Mouse (Mus musculus) kidney, adult 18-20 months (tissue): ENCODE measurements at regions not wholly inside any gene's neighbourhood (a gene's known extent, or its start where the extent isn't known, plus 50 kb on each side); places are given as distances from the start of the nearest gene placed in this dataset.
A peak's percentile ranks its signal among the peaks of the same experiment; 100 is the strongest.

Source experiments
- DNase-seq: peaks from one replicate; pipeline ENCODE4 v3.0.0; 2021

DNA sequence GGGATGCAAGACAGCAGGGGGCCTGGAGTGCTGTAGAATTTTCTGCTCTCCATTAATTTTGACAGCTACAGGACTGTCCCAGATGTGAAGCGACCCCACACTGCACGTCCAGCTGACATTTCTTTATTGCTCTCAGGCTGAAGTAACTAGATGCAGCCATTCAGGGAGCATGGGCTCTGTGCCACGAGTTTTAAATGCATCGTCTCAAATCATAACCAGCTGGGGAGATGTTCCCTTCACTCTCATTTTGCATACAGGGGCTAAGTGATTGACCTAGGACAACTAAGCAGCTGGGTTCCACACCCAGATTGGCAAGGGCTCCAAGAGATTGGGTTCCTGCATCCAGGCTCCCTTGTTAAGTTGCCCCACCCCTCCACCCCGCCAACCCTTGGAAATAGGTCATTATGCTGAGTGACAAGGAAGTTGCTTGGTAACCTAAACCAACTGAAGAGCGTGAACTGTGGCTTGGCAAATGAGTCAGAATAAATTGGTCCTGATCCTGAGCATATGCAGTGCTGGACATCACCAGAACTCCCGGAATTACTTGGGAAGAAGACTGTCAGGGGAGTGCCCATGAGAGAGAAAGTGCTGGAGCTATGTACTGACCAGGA is 267.4 kb downstream of the Foxo1 start:
- no peak for DNase-seq

DNA sequence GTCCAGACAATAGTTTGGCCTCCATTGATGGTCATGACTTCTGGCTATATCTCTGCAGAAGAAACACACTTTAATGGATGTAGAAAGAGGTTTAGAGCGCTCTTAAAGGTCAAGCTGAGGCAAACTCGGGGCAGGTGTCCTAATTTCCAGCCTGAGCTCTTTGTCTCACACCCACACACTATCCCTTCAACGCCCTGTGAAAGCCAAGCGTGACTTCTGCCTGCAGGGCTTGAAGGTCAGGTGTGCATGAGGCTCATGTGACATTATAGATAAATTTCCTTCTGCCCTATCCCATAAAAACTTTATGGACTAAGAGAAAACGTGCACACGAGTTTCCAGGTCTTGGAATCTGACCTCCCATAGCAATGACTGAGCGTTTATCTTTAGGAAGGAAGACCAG is 266.0 kb downstream of the Foxo1 start:
- no peak for DNase-seq

- DNase-seq: no peak
These were observed 263.7 kb downstream of the Foxo1 start for GRCm38 (mm10) chr3:52531686-52532351.

- no peak for DNase-seq
These were observed 262.4 kb downstream of the Foxo1 start for GRCm38 (mm10) chr3:52530406-52530970.

GRCm38 (mm10) chr3:52529136-52529535 is 261.0 kb downstream of the Foxo1 start:
- DNase-seq: peak; percentile 47

GRCm38 (mm10) chr3:52528521-52528920 is 260.4 kb downstream of the Foxo1 start:
- no peak for DNase-seq

DNA sequence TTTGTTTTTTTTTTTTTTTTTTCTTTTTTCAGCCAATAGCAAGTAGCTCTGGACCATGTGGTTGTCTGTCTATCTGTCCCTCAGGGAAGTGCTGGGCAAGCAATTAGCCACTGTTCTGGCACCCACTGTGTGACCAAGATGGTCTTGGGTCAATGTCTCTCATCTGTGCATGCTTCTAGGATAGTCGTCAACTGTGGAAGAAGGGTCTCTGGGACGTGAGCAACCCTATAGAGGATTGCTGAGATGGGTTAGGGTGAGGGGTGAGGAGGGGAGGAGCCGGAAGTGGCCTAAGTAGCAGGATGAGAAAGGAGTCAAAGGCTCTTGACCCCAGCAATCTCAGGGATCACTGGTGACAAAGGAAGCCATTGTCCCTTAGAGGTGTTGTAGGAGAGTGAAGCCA is 259.6 kb downstream of the Foxo1 start:
- no peak for DNase-seq

DNA sequence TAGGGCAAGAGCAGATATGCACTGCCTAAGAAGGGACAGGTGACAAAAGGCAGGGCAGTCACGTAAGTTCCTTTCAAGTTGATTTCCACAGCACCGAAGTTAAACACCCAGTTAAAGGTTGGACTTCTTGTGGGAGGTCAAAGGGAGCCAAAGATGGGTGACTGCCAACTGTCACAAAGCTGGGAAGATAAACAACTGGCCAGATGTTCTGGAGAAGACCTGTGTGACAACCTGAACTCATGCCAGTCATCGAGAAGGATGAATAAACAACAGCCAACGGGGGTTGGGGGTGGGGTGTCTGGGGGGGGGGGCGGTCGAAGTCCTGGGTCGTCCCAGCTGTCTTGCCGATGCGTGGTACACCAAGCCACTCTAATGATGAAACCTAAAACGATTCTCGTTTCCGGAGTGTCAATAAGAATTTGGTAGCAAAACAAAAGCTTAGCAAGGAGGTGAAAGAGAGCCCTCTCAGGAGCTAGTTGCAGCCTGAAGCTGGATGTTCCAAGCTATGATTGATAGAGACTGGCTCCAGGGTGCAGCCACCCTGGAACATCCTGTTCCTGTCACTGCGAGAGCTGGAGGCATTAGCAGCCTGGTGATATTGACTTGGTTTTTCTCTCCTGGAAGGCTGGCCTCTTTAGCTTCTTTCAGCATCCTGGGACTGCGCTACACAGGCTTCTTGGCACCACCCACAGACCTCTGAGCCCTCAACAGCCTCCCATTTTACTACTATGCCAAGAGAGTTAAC is 259.0 kb downstream of the Foxo1 start:
- peak; percentile 33 for DNase-seq

- no peak for DNase-seq
These were observed 254.8 kb downstream of the Foxo1 start for GRCm38 (mm10) chr3:52522886-52523285.

DNA sequence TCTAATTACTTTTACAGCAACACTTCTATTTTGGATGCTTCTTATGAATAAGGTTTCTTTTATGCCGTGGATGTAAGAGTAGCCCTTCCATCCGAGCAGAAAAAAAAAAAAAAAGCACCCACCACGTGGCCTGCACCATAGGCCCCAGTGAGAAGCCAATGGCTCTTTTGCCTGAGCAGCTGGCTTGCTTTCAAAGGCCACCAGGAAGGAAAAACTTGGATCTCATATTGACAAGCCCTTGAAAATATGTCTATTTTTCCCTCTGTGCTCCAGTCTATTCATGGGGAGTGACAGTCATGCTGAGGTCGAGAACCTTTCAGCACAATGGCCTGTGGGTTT is 252.4 kb downstream of the Foxo1 start:
- no peak for DNase-seq

GRCm38 (mm10) chr3:52519910-52520608 is 251.9 kb downstream of the Foxo1 start:
- DNase-seq: no peak

GRCm38 (mm10) chr3:52517808-52518207 is 249.7 kb downstream of the Foxo1 start:
- DNase-seq: no peak

- DNase-seq: no peak
These were observed 248.6 kb downstream of the Foxo1 start for GRCm38 (mm10) chr3:52516691-52517090.

GRCm38 (mm10) chr3:52512761-52513160 is 244.6 kb downstream of the Foxo1 start:
- DNase-seq: no peak

- DNase-seq: no peak
These were observed 243.4 kb downstream of the Foxo1 start for GRCm38 (mm10) chr3:52511549-52511948.

DNA sequence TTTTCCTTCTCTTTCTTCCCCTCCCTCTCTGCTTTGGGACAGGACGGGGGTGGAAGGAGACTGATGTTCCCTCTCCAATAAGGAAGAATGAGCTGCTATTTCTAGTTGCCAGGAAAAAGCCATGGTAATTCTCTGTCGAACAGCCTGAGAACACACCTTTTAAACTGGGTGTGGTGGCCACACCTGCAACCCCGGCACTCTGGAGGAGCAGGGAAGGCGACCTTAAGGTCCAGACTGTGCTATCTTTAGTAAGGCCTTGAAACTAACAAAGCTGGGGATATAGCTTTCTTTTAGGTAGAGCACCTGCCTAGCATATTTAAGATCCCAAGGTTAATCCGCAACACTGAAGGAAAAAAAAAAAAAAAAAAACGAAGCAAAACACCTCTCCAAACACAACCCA is 242.7 kb downstream of the Foxo1 start:
- DNase-seq: no peak

DNA sequence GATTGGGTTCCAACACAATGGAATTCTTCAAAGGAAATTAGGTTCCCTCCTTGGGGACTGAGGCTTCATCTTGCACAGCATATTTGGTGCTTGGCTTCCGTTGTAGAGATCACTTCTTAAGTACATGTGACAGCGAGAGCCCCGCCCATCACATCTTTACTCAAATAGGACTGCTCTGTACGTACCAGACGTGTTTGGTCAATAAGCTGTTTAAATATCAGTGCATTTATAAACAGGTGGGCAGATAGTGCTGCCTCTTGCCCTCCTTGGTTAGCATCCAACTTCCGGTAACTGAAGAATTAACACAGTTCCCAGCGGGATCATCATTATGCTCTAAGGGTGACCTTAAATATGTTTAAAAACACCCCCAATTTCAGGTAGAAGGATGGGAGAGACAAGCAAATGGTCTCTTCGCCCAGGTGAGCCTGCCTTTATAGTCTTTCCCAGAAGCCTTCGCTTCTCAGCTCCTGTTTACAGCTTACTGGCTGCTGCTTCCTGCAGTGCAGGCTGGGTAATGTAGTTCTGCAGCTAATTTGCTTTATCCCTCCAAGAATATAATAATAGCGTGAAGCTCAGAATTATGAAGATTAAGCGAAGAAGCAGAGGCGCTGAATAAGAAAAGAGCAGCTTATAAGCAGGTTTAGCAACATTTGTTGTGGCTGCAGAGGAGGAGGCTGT is 242.1 kb downstream of the Foxo1 start:
- DNase-seq: no peak

DNA sequence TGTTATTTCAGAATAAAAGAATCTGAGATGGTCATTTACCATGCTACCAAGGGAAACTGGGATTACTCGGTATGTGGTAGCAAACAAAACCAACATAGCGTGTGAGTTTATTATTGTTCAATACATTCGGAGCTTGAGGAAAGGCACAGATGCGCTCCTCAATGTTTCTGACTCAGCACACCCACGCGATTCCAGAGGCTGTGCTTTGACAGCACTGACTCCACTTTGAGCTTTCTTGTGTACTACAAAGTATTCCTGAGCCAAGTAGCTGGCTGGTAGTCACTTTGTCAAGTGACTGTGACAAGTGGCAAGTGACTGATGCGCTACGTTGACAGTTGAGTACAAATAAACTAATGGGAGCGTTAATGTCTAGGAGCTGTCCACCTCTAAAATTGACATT is 235.8 kb downstream of the Foxo1 start:
- DNase-seq: no peak

DNA sequence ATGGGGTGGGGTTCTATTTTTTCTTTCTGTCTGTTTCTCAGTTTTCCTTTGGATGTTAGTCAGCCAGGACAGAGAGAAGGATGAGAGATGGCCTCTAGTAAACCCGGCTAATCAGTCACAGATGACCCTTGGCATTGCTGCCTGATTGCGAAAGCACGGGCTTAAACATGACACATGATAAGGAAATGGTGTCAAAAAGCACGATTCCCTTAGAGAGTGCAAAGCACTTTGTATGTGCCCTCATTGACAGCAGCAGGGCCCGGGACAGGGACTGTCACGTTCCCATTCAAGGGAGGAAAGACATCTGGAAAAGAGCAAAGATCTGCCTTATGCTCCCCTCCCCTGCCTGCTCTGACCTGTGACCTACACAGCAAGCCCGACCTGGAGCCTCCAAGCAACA is 234.1 kb downstream of the Foxo1 start:
- DNase-seq: peak; percentile 74

- DNase-seq: no peak
These were observed 233.5 kb downstream of the Foxo1 start for GRCm38 (mm10) chr3:52501614-52502013.

DNA sequence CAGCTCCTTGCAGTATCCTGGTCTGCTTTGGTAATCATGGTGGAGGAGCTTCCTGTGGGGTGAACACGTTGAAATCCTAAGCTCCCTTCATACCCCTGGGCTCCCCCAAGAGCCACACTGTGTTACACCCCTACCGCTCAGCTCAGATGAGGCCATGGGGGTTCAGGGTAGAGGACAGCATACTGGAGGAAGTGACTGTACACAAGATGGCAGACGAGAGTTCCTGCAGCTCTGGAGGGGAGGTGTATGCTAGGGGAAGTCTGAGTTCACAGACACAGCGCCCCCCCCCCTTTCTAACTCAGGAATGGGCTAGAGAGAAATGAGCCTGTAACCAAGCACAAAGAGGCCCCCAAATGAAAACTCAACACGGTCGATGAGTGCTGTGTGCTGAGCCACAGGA is 231.9 kb downstream of the Foxo1 start:
- DNase-seq: no peak

- no peak for DNase-seq
These were observed 231.4 kb downstream of the Foxo1 start for GRCm38 (mm10) chr3:52499581-52499980.
